Mouse (Mus musculus) liver, embryonic 14.5 days (tissue): ENCODE data around the gene Ifnb1.

Source experiments
- CTCF ChIP-seq: IDR thresholded peaks from 2 replicates; pipeline ENCODE4 v1.5.1; 2016; ENCODE audit warnings: antibody characterized with exemption, low read depth, control low read depth
- EP300 ChIP-seq: IDR thresholded peaks from 2 replicates; pipeline ENCODE4 v1.6.1; 2016; ENCODE audit warnings: antibody characterized with exemption, low read depth

DNA sequence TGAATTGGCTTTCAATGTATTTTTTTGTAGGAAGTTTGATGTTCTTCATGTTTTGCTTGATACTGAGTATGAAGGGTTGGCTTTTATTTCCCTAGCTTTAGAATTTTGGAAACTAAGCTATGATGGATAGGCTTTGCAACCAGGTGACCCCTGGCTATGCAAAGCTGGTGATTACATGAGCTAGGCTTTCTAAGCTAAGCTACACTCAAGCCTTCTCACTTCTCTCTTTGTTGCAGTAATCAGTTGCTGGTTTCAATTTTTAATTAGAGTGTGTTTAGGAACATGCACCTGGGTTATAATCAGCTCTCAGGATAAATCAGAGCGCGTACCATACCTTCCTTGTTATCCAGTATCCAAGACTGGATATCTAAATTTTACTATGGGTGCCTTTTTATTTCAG, 33.0 kb downstream of the Ifnb1 start:
- no peak for TF ChIP-seq CTCF
- TF ChIP-seq EP300 = no peak
